Mouse (Mus musculus): ENCODE results near the gene Ttc25. TPM values are rescaled to one million over a fixed set of nuclear protein-coding genes. Genes with fewer than 3 reads are reported as not detected.
A peak's percentile ranks its signal among the peaks of the same experiment; 100 is the strongest.
"Not testable (repeated sequence)": the region's sequence is repeated elsewhere in the genome, so short reads cannot be mapped to it uniquely, and the experiment has no call there.

Ttc25 gene
- polyA plus RNA-seq, 1 experiment: 0.04 TPM

- Histone ChIP-seq H3K27me3 (ENCODE audit: control insufficient read depth, insufficient read depth, low read length) (no peaks in the 10 kb centered on the region), H3K4me3 (ENCODE audit: extremely low read depth, insufficient read depth, insufficient read length) (peak within 1 kb of the TSS; percentile 95), H3K4me1 (ENCODE audit: control insufficient read depth, insufficient read depth, insufficient read length) (peaks cover 3% of the 10 kb centered on the region; the same call in 1 of the 2 replicates), H3K27ac (ENCODE audit: insufficient read depth, low read length) (peak within 1 kb of the TSS; percentile 89), H3K36me3 (ENCODE audit: control insufficient read depth, insufficient read depth, low read length) (peaks cover 7% of the 10 kb centered on the region)
- TF ChIP-seq CTCF (IDR thresholded peaks at IDR 0.05; ENCODE audit: extremely low read depth, insufficient read depth, insufficient read length, insufficient replicate concordance) (no peak), POLR2A (IDR thresholded peaks at IDR 0.05; ENCODE audit: low read depth, low read length) (peak; percentile 93)
- DNase-seq (ENCODE audit: low read depth in 1 of 2, low spot score in 2 of 2): peak; percentile 97
- WGBS: under 1% methylated on average over 54 of the region's 54 CpGs
These were observed 17.7 kb upstream of the Ttc25 start, which contains the start of gene Acly for GRCm38 (mm10) chr11:100527458-100528374. Gene Acly (minus strand): TSS chr11:100528000.

DNA sequence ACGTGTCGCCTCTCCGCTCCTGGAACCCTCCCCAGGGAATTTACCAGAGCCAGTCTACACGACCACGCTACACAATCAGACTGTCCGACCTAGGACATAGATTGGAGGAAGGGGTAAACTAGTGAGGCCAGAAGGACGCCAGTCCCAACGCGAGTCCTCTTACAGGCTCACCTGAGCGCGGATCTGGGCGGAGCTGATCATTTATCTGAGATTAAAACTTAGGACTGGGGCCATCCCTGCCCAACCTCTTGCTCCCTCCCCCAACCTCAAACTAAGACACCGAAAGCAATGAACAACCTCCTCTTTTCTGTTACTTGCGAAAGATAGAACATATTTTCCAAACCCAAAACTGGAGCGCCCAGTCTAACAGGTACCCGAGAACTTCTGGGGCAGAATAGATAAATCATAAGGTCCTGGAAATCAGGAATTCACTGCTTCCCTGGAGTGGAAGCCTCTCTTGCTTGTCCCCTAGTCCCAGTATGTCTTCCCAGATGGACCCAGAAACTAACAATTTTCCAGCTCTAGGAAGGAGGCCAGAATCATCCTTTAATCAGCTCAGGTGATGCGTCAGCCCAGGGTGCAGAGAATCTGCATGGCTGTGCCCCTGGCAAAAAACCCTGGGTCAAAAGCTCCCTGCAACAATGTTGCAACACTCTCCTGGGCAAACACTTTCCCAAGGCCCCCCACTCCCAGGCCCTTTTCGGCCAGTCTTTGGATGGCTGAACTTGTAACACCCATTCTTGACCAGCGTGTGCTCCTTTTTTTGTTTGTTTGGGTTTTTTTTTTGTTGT, 16.8 kb upstream of the Ttc25 start:
- H3K27me3 ChIP-seq (ENCODE audit: control insufficient read depth, insufficient read depth, low read length): no peaks in the 10 kb centered on the region
- TF ChIP-seq POLR2A (IDR thresholded peaks at IDR 0.05; ENCODE audit: low read depth, low read length) (no peak), CTCF (IDR thresholded peaks at IDR 0.05; ENCODE audit: extremely low read depth, insufficient read depth, insufficient read length, insufficient replicate concordance) (no peak)
- peaks cover under 1% of the 10 kb centered on the region; the same call in 1 of the 2 replicates for H3K36me3 ChIP-seq (ENCODE audit: control insufficient read depth, insufficient read depth, low read length)
- 43% methylated on average over 19 of the region's 19 CpGs for WGBS
- peaks cover 3% of the 10 kb centered on the region; the same call in 1 of the 2 replicates for H3K4me1 ChIP-seq (ENCODE audit: control insufficient read depth, insufficient read depth, insufficient read length)
- H3K4me3 ChIP-seq (ENCODE audit: extremely low read depth, insufficient read depth, insufficient read length): peak overlapping the region; percentile 56; the same call in 1 of the 2 replicates
- no peak for DNase-seq (ENCODE audit: low read depth in 1 of 2, low spot score in 2 of 2)
- peak overlapping the region; percentile 6 for H3K27ac ChIP-seq (ENCODE audit: insufficient read depth, low read length)

DNA sequence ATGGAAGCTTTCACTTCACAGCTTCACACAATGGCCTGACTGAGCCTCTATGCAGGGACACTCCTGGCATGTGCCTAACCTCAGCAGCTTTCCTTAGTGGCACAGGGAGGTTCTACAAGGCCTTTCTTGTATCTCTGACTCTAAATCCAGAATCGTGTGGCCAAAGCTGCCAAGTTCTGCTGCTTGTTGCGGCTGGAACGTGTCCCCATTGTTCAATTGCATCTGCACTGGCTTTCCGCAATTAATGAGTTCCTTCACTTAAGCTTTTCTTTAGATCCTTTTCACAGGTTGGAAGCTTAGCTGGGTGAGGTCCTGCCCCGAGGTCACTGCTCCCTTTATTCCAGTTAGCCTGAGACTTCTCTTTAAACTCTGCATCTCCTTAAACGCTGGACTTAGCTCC, 11.5 kb upstream of the Ttc25 start:
- Histone ChIP-seq H3K27ac (ENCODE audit: insufficient read depth, low read length) (no peak overlapping the region), H3K4me1 (ENCODE audit: control insufficient read depth, insufficient read depth, insufficient read length) (no peaks in the 10 kb centered on the region), H3K4me3 (ENCODE audit: extremely low read depth, insufficient read depth, insufficient read length) (no peak overlapping the region), H3K27me3 (ENCODE audit: control insufficient read depth, insufficient read depth, low read length) (no peaks in the 10 kb centered on the region), H3K36me3 (ENCODE audit: control insufficient read depth, insufficient read depth, low read length) (no peaks in the 10 kb centered on the region)
- WGBS: 86% methylated on average over 6 of the region's 6 CpGs
- no peak for TF ChIP-seq POLR2A (IDR thresholded peaks at IDR 0.05; ENCODE audit: low read depth, low read length)
- TF ChIP-seq CTCF (IDR thresholded peaks at IDR 0.05; ENCODE audit: extremely low read depth, insufficient read depth, insufficient read length, insufficient replicate concordance): no peak
- DNase-seq (ENCODE audit: low read depth in 1 of 2, low spot score in 2 of 2): no peak

- not testable (repeated sequence) for H3K27me3 ChIP-seq (ENCODE audit: control insufficient read depth, insufficient read depth, low read length)
- WGBS: 91% methylated on average over 2 of the region's 2 CpGs
These were observed 11.0 kb upstream of the Ttc25 start for GRCm38 (mm10) chr11:100534411-100534810.

DNA sequence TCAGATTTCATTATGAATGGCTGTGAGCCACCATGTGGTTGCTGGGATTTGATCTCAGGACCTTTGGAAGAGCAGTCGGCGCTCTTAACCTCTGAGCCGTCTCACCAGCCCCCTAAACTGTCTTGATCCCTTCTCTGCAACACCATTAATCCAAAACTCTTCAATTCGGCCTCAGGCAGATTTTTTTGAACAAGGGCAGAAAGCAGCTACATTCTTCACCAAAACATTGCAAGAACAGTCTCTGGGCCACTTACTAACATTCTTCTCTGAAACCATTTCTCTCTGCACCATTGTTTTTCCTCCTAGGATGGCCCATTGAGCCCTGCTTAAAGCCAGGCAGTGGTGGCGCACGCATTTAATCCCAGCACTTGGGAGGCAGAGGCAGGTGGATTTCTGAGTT, 10.6 kb upstream of the Ttc25 start:
- DNase-seq (ENCODE audit: low read depth in 1 of 2, low spot score in 2 of 2); H3K27ac ChIP-seq (ENCODE audit: insufficient read depth, low read length); H3K36me3 ChIP-seq (ENCODE audit: control insufficient read depth, insufficient read depth, low read length); H3K4me1 ChIP-seq (ENCODE audit: control insufficient read depth, insufficient read depth, insufficient read length); H3K27me3 ChIP-seq (ENCODE audit: control insufficient read depth, insufficient read depth, low read length); H3K4me3 ChIP-seq (ENCODE audit: extremely low read depth, insufficient read depth, insufficient read length): not testable (repeated sequence)
- WGBS: 97% methylated on average over 6 of the region's 6 CpGs

More at GRCm38 (mm10) chr11:100534411-100534810, 11.0 kb upstream of the Ttc25 start:
- H3K27ac ChIP-seq (ENCODE audit: insufficient read depth, low read length); DNase-seq (ENCODE audit: low read depth in 1 of 2, low spot score in 2 of 2); H3K4me1 ChIP-seq (ENCODE audit: control insufficient read depth, insufficient read depth, insufficient read length); H3K4me3 ChIP-seq (ENCODE audit: extremely low read depth, insufficient read depth, insufficient read length); H3K36me3 ChIP-seq (ENCODE audit: control insufficient read depth, insufficient read depth, low read length): not testable (repeated sequence)

- H3K4me3 ChIP-seq (ENCODE audit: extremely low read depth, insufficient read depth, insufficient read length): no peak overlapping the region
- DNase-seq (ENCODE audit: low read depth in 1 of 2, low spot score in 2 of 2): no peak
- H3K27me3 ChIP-seq (ENCODE audit: control insufficient read depth, insufficient read depth, low read length): no peaks in the 10 kb centered on the region
- TF ChIP-seq CTCF (IDR thresholded peaks at IDR 0.05; ENCODE audit: extremely low read depth, insufficient read depth, insufficient read length, insufficient replicate concordance) (no peak), POLR2A (IDR thresholded peaks at IDR 0.05; ENCODE audit: low read depth, low read length) (no peak)
- H3K4me1 ChIP-seq (ENCODE audit: control insufficient read depth, insufficient read depth, insufficient read length): no peaks in the 10 kb centered on the region
- 21% methylated on average over 1 of the region's 1 CpGs for WGBS
- no peak overlapping the region for H3K27ac ChIP-seq (ENCODE audit: insufficient read depth, low read length)
- no peaks in the 10 kb centered on the region for H3K36me3 ChIP-seq (ENCODE audit: control insufficient read depth, insufficient read depth, low read length)
These were observed 9.4 kb upstream of the Ttc25 start for GRCm38 (mm10) chr11:100535996-100536395.
